Mouse (Mus musculus): ENCODE results near the gene Wbp11. TPM values are rescaled to one million over a fixed set of nuclear protein-coding genes. Genes with fewer than 3 reads are reported as not detected.

The Wbp11 gene
- total and polyA plus RNA-seq, 3 experiments, result 43.5 to 411 (median 294) TPM

GRCm38 (mm10) chr6:136831712-136832111 lies 3.7 kb upstream of the Wbp11 start:
- no peaks in the 10 kb centered on the region for H3K9me3 ChIP-seq (replicated peaks; ENCODE audit: insufficient read depth, low read length)
- peak; percentile 48; the same call in 1 of the 2 replicates for TF ChIP-seq HCFC1 (IDR thresholded peaks at IDR 0.05; ENCODE audit: low read depth, low read length)
- no peak for TF ChIP-seq TAL1 (IDR thresholded peaks at IDR 0.05; ENCODE audit: low read length)
- H3K9ac ChIP-seq (ENCODE audit: control insufficient read depth, low read depth, low read length, poor library complexity, severe bottlenecking), result no peak overlapping the region
- H3K36me3 ChIP-seq (ENCODE audit: control insufficient read depth in 1 of 2, insufficient read depth in 2 of 2, low read length in 2 of 2), result peaks cover 0 to 3% of the 10 kb centered on the region in 2 experiments; a peak in 1 of 4 replicates
- peaks cover 1 to 3% of the 10 kb centered on the region in 2 experiments; a peak in 2 of 4 replicates for H3K27me3 ChIP-seq (ENCODE audit: control insufficient read depth in 1 of 2, insufficient read depth in 2 of 2, low read length in 2 of 2)
- H3K4me3 ChIP-seq (ENCODE audit: control insufficient read depth in 1 of 2, insufficient read depth in 1 of 2, low read depth in 2 of 2, low read length in 2 of 2), result no peak overlapping the region
- no peak overlapping the region for H3K27ac ChIP-seq (ENCODE audit: control insufficient read depth, low read depth, low read length)
- H3K79me2 ChIP-seq (ENCODE audit: control insufficient read depth, insufficient read depth, low read length, poor library complexity), result peaks cover 12% of the 10 kb centered on the region
- peaks cover 3% of the 10 kb centered on the region in 2 experiments; a peak in 3 of 4 replicates for H3K4me1 ChIP-seq (ENCODE audit: control insufficient read depth in 1 of 2, insufficient read depth in 2 of 2, low read length in 2 of 2)
- peak; percentile 39 for DNase-seq (ENCODE audit: low read depth, low spot score)

- H3K36me3 ChIP-seq (ENCODE audit: control insufficient read depth in 1 of 2, insufficient read depth in 2 of 2, low read length in 2 of 2), result peaks cover 11% of the 10 kb centered on the region in 2 experiments
- H3K4me3 ChIP-seq (ENCODE audit: control insufficient read depth in 1 of 2, insufficient read depth in 1 of 2, low read depth in 2 of 2, low read length in 2 of 2), result peak overlapping the region; percentile 79
- peaks cover 22% of the 10 kb centered on the region for H3K79me2 ChIP-seq (ENCODE audit: control insufficient read depth, insufficient read depth, low read length, poor library complexity)
- H3K27me3 ChIP-seq (ENCODE audit: control insufficient read depth in 1 of 2, insufficient read depth in 2 of 2, low read length in 2 of 2), result peaks cover 0 to 3% of the 10 kb centered on the region in 2 experiments; a peak in 1 of 4 replicates
- DNase-seq (ENCODE audit: low read depth, low spot score), result peak; percentile 55
- peaks cover 3% of the 10 kb centered on the region in 2 experiments; a peak in 3 of 4 replicates for H3K4me1 ChIP-seq (ENCODE audit: control insufficient read depth in 1 of 2, insufficient read depth in 2 of 2, low read length in 2 of 2)
- TF ChIP-seq MXI1 (IDR thresholded peaks at IDR 0.05; ENCODE audit: low read depth, low read length) (0 out of 2 replicates have a peak, but pooled peaks have one; percentile 11), RAD21 (IDR thresholded peaks at IDR 0.05; ENCODE audit: low read depth, low read length) (no peak), MEF2A (IDR thresholded peaks at IDR 0.05; ENCODE audit: extremely low read depth, insufficient replicate concordance, low read depth, low read length, poor library complexity, severe bottlenecking) (no peak), SMC3 (IDR thresholded peaks at IDR 0.05; ENCODE audit: low read depth, low read length) (no peak), RCOR1 (IDR thresholded peaks at IDR 0.05; ENCODE audit: low read depth, low read length) (no peak)
- H3K9me3 ChIP-seq (replicated peaks; ENCODE audit: insufficient read depth, low read length), result no peaks in the 10 kb centered on the region
- peak overlapping the region; percentile 98 for H3K9ac ChIP-seq (ENCODE audit: control insufficient read depth, low read depth, low read length, poor library complexity, severe bottlenecking)
- H3K27ac ChIP-seq (ENCODE audit: control insufficient read depth, low read depth, low read length), result peak overlapping the region; percentile 99
Measured at GRCm38 (mm10) chr6:136828681-136829080, 648 bp upstream of the Wbp11 start.

- H3K9me3 ChIP-seq (replicated peaks; ENCODE audit: insufficient read depth, low read length), result no peaks in the 10 kb centered on the region
- TF ChIP-seq KAT2A (conservative IDR thresholded peaks at IDR 0.05; ENCODE audit: low read depth, low read length) (no peak), ZC3H11A (IDR thresholded peaks at IDR 0.05; ENCODE audit: low read depth, low read length) (no peak), RCOR1 (IDR thresholded peaks at IDR 0.05; ENCODE audit: low read depth, low read length) (no peak), SIN3A (IDR thresholded peaks at IDR 0.05; ENCODE audit: low read length) (no peak; the same call in 1 of the 2 replicates), MAX (IDR thresholded peaks at IDR 0.05; ENCODE audit: low read length) (no peak), E2F4 (IDR thresholded peaks at IDR 0.05; ENCODE audit: borderline replicate concordance, low read depth, low read length) (no peak), GATA1 (IDR thresholded peaks at IDR 0.05; ENCODE audit: low read depth, low read length) (no peak), MAFK (IDR thresholded peaks at IDR 0.05; ENCODE audit: borderline replicate concordance, low read depth, low read length) (no peak), POLR2AphosphoS2 (IDR thresholded peaks at IDR 0.05; ENCODE audit: low read length) (no peak), ZNF384 (IDR thresholded peaks at IDR 0.05; ENCODE audit: low read depth, low read length) (no peak), MXI1 (IDR thresholded peaks at IDR 0.05; ENCODE audit: low read depth, low read length) (no peak)
- H3K79me2 ChIP-seq (ENCODE audit: control insufficient read depth, insufficient read depth, low read length, poor library complexity), result peaks cover 24% of the 10 kb centered on the region
- no peaks in the 10 kb centered on the region for H3K27me3 ChIP-seq (ENCODE audit: control insufficient read depth in 1 of 2, insufficient read depth in 2 of 2, low read length in 2 of 2)
- H3K27ac ChIP-seq (ENCODE audit: control insufficient read depth, low read depth, low read length), result peak within 1 kb of the TSS; percentile 99
- no peak for DNase-seq (ENCODE audit: low read depth, low spot score)
- H3K4me1 ChIP-seq (ENCODE audit: control insufficient read depth in 1 of 2, insufficient read depth in 2 of 2, low read length in 2 of 2), result peaks cover 3% of the 10 kb centered on the region in 2 experiments; a peak in 3 of 4 replicates
- H3K9ac ChIP-seq (ENCODE audit: control insufficient read depth, low read depth, low read length, poor library complexity, severe bottlenecking), result peak within 1 kb of the TSS; percentile 99
- H3K36me3 ChIP-seq (ENCODE audit: control insufficient read depth in 1 of 2, insufficient read depth in 2 of 2, low read length in 2 of 2), result peaks cover 11% of the 10 kb centered on the region in 2 experiments
- peak within 1 kb of the TSS; percentile 79 to 95 for H3K4me3 ChIP-seq (ENCODE audit: control insufficient read depth in 1 of 2, insufficient read depth in 1 of 2, low read depth in 2 of 2, low read length in 2 of 2)
Measured at GRCm38 (mm10) chr6:136827516-136827880, 535 bp downstream of the Wbp11 start, which contains the start of gene BC049715. Gene BC049715, plus strand, starts transcription at chr6:136827626.

All from MEL (cell line).